Mouse (Mus musculus): ENCODE data around the gene Alkbh1.

GRCm38 (mm10) chr12:87387171-87388121 is 56.4 kb downstream of the Alkbh1 start:
- TF ChIP-seq CTCF (IDR thresholded peaks at IDR 0.05) (no peak), EP300 (IDR thresholded peaks at IDR 0.05) (no peak)
